Mouse (Mus musculus): ENCODE results near the gene Tenm2. TPM values are rescaled to one million over a fixed set of nuclear protein-coding genes. Genes with fewer than 3 reads are reported as not detected.

Tenm2 gene
- total and polyA plus RNA-seq, 3 experiments = not detected

DNA sequence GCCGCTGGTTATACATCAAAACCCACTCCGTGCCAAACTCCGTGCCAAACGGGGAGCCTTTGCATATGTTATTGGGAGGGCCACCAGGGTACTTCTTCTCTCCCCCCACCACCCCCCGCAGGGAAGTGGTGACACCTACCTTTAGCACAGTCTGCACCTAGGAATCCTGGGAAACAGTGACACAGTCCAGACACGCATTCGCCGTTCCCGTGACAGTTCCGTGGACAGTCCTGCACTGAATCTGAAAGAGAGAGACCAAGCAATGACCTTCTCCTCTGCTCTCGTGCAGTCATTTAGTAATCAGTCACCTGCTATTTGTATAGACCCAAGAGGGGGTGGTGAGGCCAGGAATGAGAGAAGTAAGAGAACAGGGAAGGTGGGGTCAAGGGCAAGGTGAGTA is 1072.2 kb downstream of the Tenm2 start:
- no peaks in the 10 kb centered on the region for H3K79me2 ChIP-seq (ENCODE audit: control insufficient read depth, insufficient read depth, low read length, poor library complexity)
- H3K27me3 ChIP-seq (ENCODE audit: control insufficient read depth in 1 of 2, insufficient read depth in 2 of 2, low read length in 2 of 2) = no peaks in the 10 kb centered on the region; a peak in 1 of 4 replicates
- H3K9ac ChIP-seq (ENCODE audit: control insufficient read depth, low read depth, low read length, poor library complexity, severe bottlenecking) = no peak overlapping the region
- no peaks in the 10 kb centered on the region for H3K36me3 ChIP-seq (ENCODE audit: control insufficient read depth in 1 of 2, insufficient read depth in 2 of 2, low read length in 2 of 2)
- DNase-seq (ENCODE audit: low read depth, low spot score) = no peak
- H3K4me3 ChIP-seq (ENCODE audit: control insufficient read depth in 1 of 2, insufficient read depth in 1 of 2, low read depth in 2 of 2, low read length in 2 of 2) = no peak overlapping the region
- no peaks in the 10 kb centered on the region for H3K4me1 ChIP-seq (ENCODE audit: control insufficient read depth in 1 of 2, insufficient read depth in 2 of 2, low read length in 2 of 2)
- no peaks in the 10 kb centered on the region for H3K9me3 ChIP-seq (replicated peaks; ENCODE audit: insufficient read depth, low read length)
- no peak for TF ChIP-seq MYB (IDR thresholded peaks at IDR 0.05; ENCODE audit: low read depth, low read length)
- TF ChIP-seq MYC (IDR thresholded peaks at IDR 0.05; ENCODE audit: low read depth, low read length) = no peak
- no peak for TF ChIP-seq KAT2A (conservative IDR thresholded peaks at IDR 0.05; ENCODE audit: low read depth, low read length)
- TF ChIP-seq CTCF (IDR thresholded peaks at IDR 0.05 in 2 of 3, conservative IDR thresholded peaks at IDR 0.05 in 1 of 3; ENCODE audit: control insufficient read depth in 1 of 3, insufficient read depth in 1 of 3, low read depth in 2 of 3, low read length in 3 of 3, poor library complexity in 1 of 3, severe bottlenecking in 1 of 3) = no peak
- no peak for TF ChIP-seq NELFE (IDR thresholded peaks at IDR 0.05; ENCODE audit: low read depth, low read length)
- no peak for TF ChIP-seq POLR2AphosphoS2 (IDR thresholded peaks at IDR 0.05; ENCODE audit: low read length)
- no peak for TF ChIP-seq USF2 (IDR thresholded peaks at IDR 0.05; ENCODE audit: borderline replicate concordance in 1 of 2, insufficient read depth in 1 of 2, low read depth in 1 of 2, low read length in 2 of 2)
- no peak for TF ChIP-seq E2F4 (IDR thresholded peaks at IDR 0.05; ENCODE audit: borderline replicate concordance, low read depth, low read length)
- TF ChIP-seq UBTF (IDR thresholded peaks at IDR 0.05; ENCODE audit: borderline replicate concordance, insufficient read depth, low read depth, low read length) = no peak
- no peak for TF ChIP-seq HCFC1 (IDR thresholded peaks at IDR 0.05; ENCODE audit: low read depth, low read length)
- TF ChIP-seq TAL1 (IDR thresholded peaks at IDR 0.05; ENCODE audit: low read length) = no peak
- TF ChIP-seq MEF2A (IDR thresholded peaks at IDR 0.05; ENCODE audit: extremely low read depth, insufficient replicate concordance, low read depth, low read length, poor library complexity, severe bottlenecking) = no peak
- TF ChIP-seq ZC3H11A (IDR thresholded peaks at IDR 0.05; ENCODE audit: low read depth, low read length) = no peak
- H3K27ac ChIP-seq (ENCODE audit: control insufficient read depth, low read depth, low read length) = no peak overlapping the region

DNA sequence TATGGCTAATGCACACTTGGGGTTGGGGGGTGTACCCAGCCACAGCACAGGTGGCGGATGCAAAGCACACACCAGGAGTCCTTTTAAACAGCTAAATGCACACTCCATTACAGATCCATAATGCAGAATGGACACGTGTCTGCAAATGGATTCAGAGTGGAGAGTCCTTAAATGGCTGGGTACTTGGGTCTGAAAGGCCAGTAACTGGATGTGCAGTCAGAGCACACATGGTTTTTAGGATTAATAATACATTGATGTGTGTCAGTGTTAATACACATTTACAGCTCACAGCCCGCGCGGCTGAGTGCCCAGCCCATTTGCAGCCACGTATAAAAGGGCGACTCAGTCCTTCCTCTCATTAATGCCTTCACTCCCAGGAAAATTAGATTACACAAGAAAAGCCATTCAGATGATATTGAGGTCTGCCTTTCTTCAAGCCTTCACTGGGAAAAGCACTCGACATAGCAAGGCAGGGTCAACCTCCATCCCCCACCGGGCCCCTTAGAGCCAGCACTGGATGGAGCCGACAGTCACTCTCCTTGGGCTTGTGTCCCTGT is 1073.9 kb downstream of the Tenm2 start:
- Histone ChIP-seq H3K4me1 (ENCODE audit: control insufficient read depth in 1 of 2, insufficient read depth in 2 of 2, low read length in 2 of 2) (no peaks in the 10 kb centered on the region), H3K9me3 (replicated peaks; ENCODE audit: insufficient read depth, low read length) (no peaks in the 10 kb centered on the region), H3K9ac (ENCODE audit: control insufficient read depth, low read depth, low read length, poor library complexity, severe bottlenecking) (no peak overlapping the region), H3K27ac (ENCODE audit: control insufficient read depth, low read depth, low read length) (no peak overlapping the region), H3K27me3 (ENCODE audit: control insufficient read depth in 1 of 2, insufficient read depth in 2 of 2, low read length in 2 of 2) (no peaks in the 10 kb centered on the region; a peak in 1 of 4 replicates), H3K4me3 (ENCODE audit: control insufficient read depth in 1 of 2, insufficient read depth in 1 of 2, low read depth in 2 of 2, low read length in 2 of 2) (no peak overlapping the region), H3K79me2 (ENCODE audit: control insufficient read depth, insufficient read depth, low read length, poor library complexity) (no peaks in the 10 kb centered on the region), H3K36me3 (ENCODE audit: control insufficient read depth in 1 of 2, insufficient read depth in 2 of 2, low read length in 2 of 2) (no peaks in the 10 kb centered on the region)
- DNase-seq (ENCODE audit: low read depth, low spot score) = no peak
- no peak for TF ChIP-seq KAT2A (conservative IDR thresholded peaks at IDR 0.05; ENCODE audit: low read depth, low read length)
- no peak for TF ChIP-seq ETS1 (IDR thresholded peaks at IDR 0.05; ENCODE audit: low read depth, low read length)
- TF ChIP-seq CTCF (IDR thresholded peaks at IDR 0.05 in 2 of 3, conservative IDR thresholded peaks at IDR 0.05 in 1 of 3; ENCODE audit: control insufficient read depth in 1 of 3, insufficient read depth in 1 of 3, low read depth in 2 of 3, low read length in 3 of 3, poor library complexity in 1 of 3, severe bottlenecking in 1 of 3) = no peak
- no peak for TF ChIP-seq MAFK (IDR thresholded peaks at IDR 0.05; ENCODE audit: borderline replicate concordance, low read depth, low read length)
- no peak for TF ChIP-seq SMC3 (IDR thresholded peaks at IDR 0.05; ENCODE audit: low read depth, low read length)

Measured in MEL (cell line).